Mouse (Mus musculus) small intestine, adult 2 months (tissue): ENCODE measurements around the gene Dgkg.

Experiments
- CTCF ChIP-seq: fragments of 200-500 bp; IDR thresholded peaks from 2 replicates; pipeline ENCODE4 v1.5.1; 2012; ENCODE audit warnings: low read depth, mild to moderate bottlenecking, control low read depth, inconsistent platforms, low read length, moderate library complexity, mixed read lengths; ENCODE audit not compliant: insufficient replicate concordance, insufficient read length; ENCODE audit errors: extremely low read depth
- POLR2A ChIP-seq: fragments of 200-500 bp; IDR thresholded peaks from 2 replicates; pipeline ENCODE4 v1.6.1; 2012; ENCODE audit warnings: low read depth, mild to moderate bottlenecking, control low read depth, inconsistent platforms, low read length, moderate library complexity

DNA sequence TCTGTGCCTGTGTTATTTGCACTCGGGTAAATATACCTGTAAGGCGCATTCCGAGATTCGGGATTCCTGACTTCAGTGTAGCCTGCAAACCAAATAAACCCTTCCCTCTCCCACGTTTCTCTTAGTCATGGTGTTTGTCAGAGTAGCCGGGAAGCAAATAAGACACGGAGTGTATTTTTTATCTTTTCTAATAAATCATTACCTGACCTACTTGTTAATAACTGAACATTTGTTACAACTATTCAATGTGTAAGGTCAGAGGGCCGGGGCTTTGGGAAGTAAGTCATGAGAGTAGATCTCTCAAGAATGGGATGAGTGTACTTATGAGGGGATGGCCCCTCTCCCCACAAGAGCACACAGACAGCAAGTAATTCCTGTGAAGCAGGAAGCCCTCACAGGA lies 41.1 kb upstream of the Dgkg start:
- TF ChIP-seq POLR2A (no peak), CTCF (no peak)
